In the genomic region with DNA sequence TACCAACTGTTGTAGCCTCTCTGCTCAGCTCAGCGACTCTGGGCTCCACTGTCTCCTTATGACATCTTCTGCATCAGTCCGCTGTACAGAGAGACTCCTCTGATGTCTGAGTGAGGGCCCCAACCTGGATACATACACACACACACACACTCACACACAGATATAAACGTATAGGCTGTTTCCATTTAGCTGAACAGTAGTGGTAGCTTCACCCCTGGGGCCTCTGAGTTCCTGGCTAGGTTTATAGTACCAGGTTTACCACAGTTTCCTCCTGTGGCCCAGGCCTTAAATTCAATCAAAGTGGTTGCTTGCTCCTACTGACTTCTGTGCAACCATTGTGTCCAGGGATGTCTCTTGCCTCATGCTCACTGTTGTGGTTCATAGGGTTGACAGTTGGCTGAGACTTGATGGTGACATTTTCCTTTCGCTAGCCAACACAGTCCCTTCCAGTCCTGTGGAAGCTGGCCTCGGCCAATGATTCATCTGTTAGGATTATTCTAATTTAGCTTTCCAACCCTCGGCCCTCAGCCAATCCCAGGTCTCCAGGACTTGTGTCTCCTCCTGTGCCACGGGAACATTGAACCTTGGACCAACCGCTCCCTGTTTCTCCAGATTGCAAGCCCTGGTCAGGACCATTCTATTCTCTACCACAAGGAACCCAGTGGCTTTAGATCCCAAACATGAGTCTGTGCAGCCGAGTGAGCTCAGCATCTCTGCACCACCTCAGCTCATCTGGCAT, we compare ENCODE assay signal across 26 mouse cellular contexts. TPM values are rescaled to one million over a fixed set of nuclear protein-coding genes. Genes with fewer than 3 reads are reported as not detected.
DNase-seq lines count a peak whose midpoint lies in the region; ATAC-seq and TF ChIP-seq lines count a peak whose summit lies in the region.
"Had no signal": no experiment of that assay in that cellular context is flagged by ENCODE, and none has a peak within 500 bp of the region (broad histone marks: within the 10 kb centered on the region; RNA-seq: fewer than 3 reads in every experiment).

No protein-coding gene starts in this region.

- no peak overlapping the region for H3K4me2 ChIP-seq in kidney, embryonic 15.5 days
- no peak overlapping the region for H3K4me2 ChIP-seq in intestine, embryonic 15.5 days (replicated peaks)
- H3K4me2 ChIP-seq in heart, embryonic 12.5 days: no peak overlapping the region
- H3K4me2 ChIP-seq: embryonic facial prominence, embryonic 15.5 days; hindbrain, embryonic 13.5 days; limb, embryonic 15.5 days had no signal

- ATAC-seq in kidney, embryonic 15.5 days (replicated peaks; ENCODE audit: low FRiP score): no peak
- peak; percentile 89 for ATAC-seq in intestine, embryonic 15.5 days
- no peak for ATAC-seq in heart, embryonic 12.5 days (ENCODE audit: insufficient number of reproducible peaks, low FRiP score)
- ATAC-seq: activated CD4-positive, CD25-positive, alpha-beta regulatory T cell, adult 4 months; liver, postnatal 0 days; Patski had no signal

- no peaks in the 10 kb centered on the region for H3K36me3 ChIP-seq in kidney, embryonic 15.5 days
- H3K36me3 ChIP-seq in intestine, embryonic 15.5 days: no peaks in the 10 kb centered on the region
- no peaks in the 10 kb centered on the region for H3K36me3 ChIP-seq in heart, embryonic 12.5 days
- H3K36me3 ChIP-seq: embryonic facial prominence, embryonic 15.5 days; forebrain, embryonic 10.5 days; hindbrain, embryonic 13.5 days; limb, embryonic 15.5 days had no signal

- TF ChIP-seq CTCF in cerebellum, adult 2 months (IDR thresholded peaks at IDR 0.05; ENCODE audit: borderline replicate concordance, insufficient read depth, low read depth, low read length): no peak

- no peak overlapping the region for H3K9ac ChIP-seq in kidney, embryonic 15.5 days
- H3K9ac ChIP-seq in intestine, embryonic 15.5 days: no peak overlapping the region
- H3K9ac ChIP-seq in heart, embryonic 12.5 days: no peak overlapping the region
- H3K9ac ChIP-seq: embryonic facial prominence, embryonic 15.5 days; hindbrain, embryonic 13.5 days; limb, embryonic 15.5 days; liver, postnatal 0 days had no signal

- no peak overlapping the region for H3K4me3 ChIP-seq in kidney, embryonic 15.5 days (replicated peaks)
- H3K4me3 ChIP-seq in cerebellum, adult 2 months (replicated peaks; ENCODE audit: insufficient read depth, low read depth, low read length): no peak overlapping the region
- H3K4me3 ChIP-seq in intestine, embryonic 15.5 days (replicated peaks): no peak overlapping the region
- no peak overlapping the region for H3K4me3 ChIP-seq in heart, embryonic 12.5 days
- H3K4me3 ChIP-seq: embryonic facial prominence, embryonic 15.5 days; forebrain, embryonic 10.5 days; heart, adult 2 months; hindbrain, embryonic 13.5 days; limb, embryonic 15.5 days had no signal

- H3K4me1 ChIP-seq in kidney, embryonic 15.5 days: peaks cover 18% of the 10 kb centered on the region
- H3K4me1 ChIP-seq in cerebellum, adult 2 months (ENCODE audit: control insufficient read depth, insufficient read depth, low read length): peaks cover 12% of the 10 kb centered on the region
- H3K4me1 ChIP-seq in intestine, embryonic 15.5 days (replicated peaks): no peaks in the 10 kb centered on the region
- no peaks in the 10 kb centered on the region for H3K4me1 ChIP-seq in heart, embryonic 12.5 days (replicated peaks)

- whole genome bisulfite sequencing in kidney, embryonic 15.5 days: 79% methylated on average over 9 of the region's 9 CpGs
- 30% methylated on average over 9 of the region's 9 CpGs for WGBS in cerebellum, adult 2 months
- 62% methylated on average over 9 of the region's 9 CpGs for WGBS in intestine, embryonic 15.5 days
- 69% methylated on average over 9 of the region's 9 CpGs for WGBS in heart, embryonic 12.5 days

- no peak for TF ChIP-seq POLR2A in cerebellum, adult 2 months (IDR thresholded peaks at IDR 0.05; ENCODE audit: borderline replicate concordance, insufficient read depth, low read length)

- H3K27ac ChIP-seq in kidney, embryonic 15.5 days: no peak overlapping the region
- H3K27ac ChIP-seq in cerebellum, adult 2 months (ENCODE audit: insufficient read depth, low read length): no peak overlapping the region
- H3K27ac ChIP-seq in intestine, embryonic 15.5 days: no peak overlapping the region
- H3K27ac ChIP-seq in heart, embryonic 12.5 days (ENCODE audit: poor library complexity, severe bottlenecking): no peak overlapping the region
- H3K27ac ChIP-seq: embryonic facial prominence, embryonic 15.5 days; forebrain, embryonic 10.5 days; heart, adult 2 months; hindbrain, embryonic 13.5 days; limb, embryonic 15.5 days had no signal

- no peaks in the 10 kb centered on the region for H3K9me3 ChIP-seq in kidney, embryonic 15.5 days (replicated peaks)
- H3K9me3 ChIP-seq in intestine, embryonic 15.5 days: no peaks in the 10 kb centered on the region
- H3K9me3 ChIP-seq in heart, embryonic 12.5 days (replicated peaks): no peaks in the 10 kb centered on the region
- H3K9me3 ChIP-seq: embryonic facial prominence, embryonic 15.5 days; forebrain, embryonic 10.5 days; hindbrain, embryonic 13.5 days; limb, embryonic 15.5 days had no signal

- DNase-seq in kidney, adult 9 months: peak; percentile 60
- DNase-seq in cerebellum, adult 2 months: peak; percentile 73 to 88
- DNase-seq in ovary, postnatal 14 days (ENCODE audit: low spot score): no peak
- DNase-seq in heart, adult 8-10 months (ENCODE audit: low spot score): no peak
- DNase-seq: adrenal gland, postnatal 14 days; gastrocnemius, postnatal 14 days; heart, adult 2 months; heart, postnatal 10 days; liver, postnatal 0 days; right cerebral cortex, adult 18-20 months; thymus, postnatal 36 days had no signal

- peaks cover 14% of the 10 kb centered on the region; the same call in 1 of the 2 replicates for H3K27me3 ChIP-seq in kidney, embryonic 15.5 days
- no peaks in the 10 kb centered on the region for H3K27me3 ChIP-seq in cerebellum, adult 2 months (ENCODE audit: control insufficient read depth, insufficient read depth, low read length)
- peaks cover 4% of the 10 kb centered on the region; the same call in 1 of the 2 replicates for H3K27me3 ChIP-seq in intestine, embryonic 15.5 days (replicated peaks)
- H3K27me3 ChIP-seq in heart, embryonic 12.5 days (replicated peaks): peaks cover 60% of the 10 kb centered on the region
- H3K27me3 ChIP-seq: embryonic facial prominence, embryonic 15.5 days had no signal

RNA-seq across cellular contexts. Expression of gene Aym1, which starts 5.3 kb away (rescaled TPM):
- polyA plus RNA-seq in kidney, embryonic 15.5 days (2015; fragmentation: Nextera tagmentation; extraction: Ambion mirVana): not detected in 2 replicates
- polyA plus RNA-seq in cerebellum, adult 2 months (2012; rRNA removed): not detected in 2 replicates
- not detected in 2 replicates for polyA plus RNA-seq in intestine, embryonic 15.5 days (2015; fragmentation: Nextera tagmentation; extraction: Ambion mirVana)
- not detected for total RNA-seq in heart, adult 8-10 months (2022)
- polyA plus RNA-seq in heart, embryonic 12.5 days (2016; fragmentation: Nextera tagmentation; extraction: Ambion mirVana): not detected in 2 replicates
- total RNA-seq: adrenal gland, postnatal 14 days; gastrocnemius, postnatal 14 days; heart, adult 2 months; heart, postnatal 10 days; layer of hippocampus, postnatal 10 days; megakaryocyte-erythroid progenitor cell, adult 5-6 weeks; midbrain, postnatal 0 days had no signal
- polyA plus RNA-seq: activated CD4-positive, CD25-positive, alpha-beta regulatory T cell, adult 4 months; C2C12; embryonic facial prominence, embryonic 15.5 days; forebrain, embryonic 10.5 days; heart, adult 2 months; hindbrain, embryonic 13.5 days; intestine, embryonic 14.5 days; limb, embryonic 15.5 days; liver, postnatal 0 days; midbrain, postnatal 0 days; Patski; spleen, adult 2 months had no signal

RNA-seq across cellular contexts. Expression of gene Sgsm1, which starts 51.8 kb away (rescaled TPM):
- 6.3 and 6.4 TPM in 2 replicates for polyA plus RNA-seq in kidney, embryonic 15.5 days (2015; fragmentation: Nextera tagmentation; extraction: Ambion mirVana)
- polyA plus RNA-seq in cerebellum, adult 2 months (2012; rRNA removed): 73.9 and 77.7 TPM in 2 replicates
- 9.6 and 11.3 TPM in 2 replicates for polyA plus RNA-seq in intestine, embryonic 15.5 days (2015; fragmentation: Nextera tagmentation; extraction: Ambion mirVana)
- total RNA-seq in heart, adult 8-10 months (2022): under 1 TPM; 0.37 to 0.84 (median 0.58) TPM
- polyA plus RNA-seq in heart, embryonic 12.5 days (2016; fragmentation: Nextera tagmentation; extraction: Ambion mirVana): 2.4 and 3.0 TPM in 2 replicates
- polyA plus RNA-seq: activated CD4-positive, CD25-positive, alpha-beta regulatory T cell, adult 4 months had no signal

Comparison
In these comparisons a context has a peak if more than half of its experiments do, and no peak if none do; other contexts are left out.
1. DNase-seq: peak in kidney, adult 9 months (single experiment) and cerebellum, adult 2 months (2 of 2); none in ovary, postnatal 14 days (single experiment) and heart, adult 8-10 months (single experiment).